Mouse (Mus musculus) right cerebral cortex, adult 18-20 months (tissue): ENCODE data around the gene Tmem117.

Experiments used
- DNase-seq: peaks from one replicate; pipeline ENCODE4 v3.0.0; 2022; ENCODE audit warnings: mixed read lengths

The Tmem117 gene

DNA sequence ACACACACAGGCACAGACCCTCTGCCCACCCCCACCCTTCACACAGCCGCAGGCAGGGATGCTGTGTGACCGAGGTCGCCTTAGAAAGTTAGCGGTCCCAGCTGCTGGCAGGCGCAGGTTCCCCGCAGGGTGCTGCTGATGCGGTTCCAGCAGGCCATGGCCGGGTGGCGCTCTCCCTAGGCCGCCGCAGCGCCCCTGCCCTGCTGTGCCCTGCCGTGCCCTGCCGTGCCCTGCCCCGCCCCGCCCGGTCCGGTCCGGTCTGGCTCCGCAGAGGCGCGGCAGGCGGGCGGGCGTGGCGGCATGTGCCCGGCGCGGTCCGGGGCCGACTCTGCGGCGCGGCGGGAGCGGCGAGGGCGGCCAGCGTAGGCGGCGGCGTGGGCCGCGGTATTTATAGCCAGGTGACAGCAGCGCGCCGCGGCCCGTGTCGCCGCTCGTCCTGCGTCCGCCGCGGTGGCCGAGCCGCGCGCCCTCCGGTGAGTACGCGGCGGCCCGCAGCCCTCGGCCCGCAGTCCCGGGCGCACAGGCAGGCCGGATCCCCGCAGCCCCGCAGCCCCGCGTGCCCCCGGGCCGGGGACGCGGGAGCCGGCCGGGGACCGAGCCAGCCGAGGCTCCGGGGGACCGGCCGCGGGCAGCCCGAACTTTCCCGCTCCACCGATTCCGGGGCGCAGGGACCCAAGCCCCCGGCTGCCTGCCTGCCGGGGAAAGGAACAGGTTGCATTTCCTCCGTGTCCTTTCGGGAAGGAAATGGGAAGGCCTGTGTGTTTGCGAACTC is at the start of gene Tmem117:
Tmem117 (plus strand) TSS at position 403 of the 772 bp plus-strand sequence.
- DNase-seq = no peak

GRCm38 (mm10) chr15:94582000-94582593 is 46.9 kb upstream of the Tmem117 start:
- no peak for DNase-seq

DNA sequence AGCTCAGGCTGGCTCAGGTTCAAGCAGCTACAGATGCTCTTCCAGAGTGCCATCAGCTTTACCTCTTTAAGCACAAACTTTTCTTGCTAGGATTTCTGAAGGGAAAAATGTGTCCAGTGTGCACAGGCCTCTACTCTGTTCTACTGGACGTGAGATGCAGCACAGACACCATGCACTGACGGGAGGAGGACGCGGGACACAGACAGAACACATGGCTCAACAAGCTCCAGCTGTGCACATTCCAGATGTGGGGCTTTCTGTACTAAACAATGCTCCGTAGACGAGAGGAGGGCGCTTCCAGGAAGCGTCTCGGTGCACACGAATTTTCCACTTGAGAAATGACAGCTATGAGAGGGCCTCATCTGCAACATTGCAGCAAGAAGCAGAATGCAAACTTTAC is 45.9 kb upstream of the Tmem117 start:
- DNase-seq = no peak

GRCm38 (mm10) chr15:94584738-94585137 is 44.3 kb upstream of the Tmem117 start:
- no peak for DNase-seq

DNA sequence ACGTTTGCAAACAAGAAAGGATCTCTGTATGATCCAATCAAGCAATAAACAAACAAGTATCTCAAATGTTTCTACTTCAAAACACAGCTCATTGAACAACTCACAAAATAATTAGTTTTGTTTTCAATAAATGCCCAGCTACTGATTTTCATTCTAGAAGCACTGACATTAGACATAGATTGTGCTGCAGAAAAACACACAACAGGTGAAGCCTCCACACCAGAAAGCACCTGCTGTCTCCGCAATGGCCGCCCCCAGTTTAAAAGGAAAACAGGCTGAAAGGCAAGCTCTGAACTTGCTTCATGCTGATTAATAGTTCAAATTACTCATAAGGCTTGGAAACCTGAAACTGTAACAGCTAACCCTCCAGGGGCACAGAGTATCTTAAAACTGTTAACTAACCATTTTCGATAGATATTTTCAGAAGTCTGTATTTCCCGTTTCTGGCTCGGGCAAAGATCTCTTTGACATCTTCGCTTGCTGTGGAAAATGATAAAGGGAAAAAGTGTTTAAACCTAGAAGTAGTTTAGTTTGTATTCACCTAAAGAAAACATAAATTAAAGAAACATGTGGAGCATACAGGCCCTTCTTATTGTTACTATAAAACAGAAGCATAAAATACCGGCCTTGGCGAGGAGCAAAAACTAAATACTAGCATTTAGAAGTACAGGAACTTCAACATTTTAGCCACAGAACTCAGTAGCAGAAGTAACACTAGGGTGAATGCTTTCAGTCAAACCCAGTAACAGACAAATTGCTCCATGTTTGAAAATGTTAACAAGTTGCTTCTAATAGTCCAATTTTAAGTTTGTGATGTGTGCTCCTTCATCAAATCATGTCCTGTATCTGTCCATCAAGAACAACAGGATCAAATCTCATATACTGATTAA is 41.0 kb upstream of the Tmem117 start:
- DNase-seq = no peak

DNA sequence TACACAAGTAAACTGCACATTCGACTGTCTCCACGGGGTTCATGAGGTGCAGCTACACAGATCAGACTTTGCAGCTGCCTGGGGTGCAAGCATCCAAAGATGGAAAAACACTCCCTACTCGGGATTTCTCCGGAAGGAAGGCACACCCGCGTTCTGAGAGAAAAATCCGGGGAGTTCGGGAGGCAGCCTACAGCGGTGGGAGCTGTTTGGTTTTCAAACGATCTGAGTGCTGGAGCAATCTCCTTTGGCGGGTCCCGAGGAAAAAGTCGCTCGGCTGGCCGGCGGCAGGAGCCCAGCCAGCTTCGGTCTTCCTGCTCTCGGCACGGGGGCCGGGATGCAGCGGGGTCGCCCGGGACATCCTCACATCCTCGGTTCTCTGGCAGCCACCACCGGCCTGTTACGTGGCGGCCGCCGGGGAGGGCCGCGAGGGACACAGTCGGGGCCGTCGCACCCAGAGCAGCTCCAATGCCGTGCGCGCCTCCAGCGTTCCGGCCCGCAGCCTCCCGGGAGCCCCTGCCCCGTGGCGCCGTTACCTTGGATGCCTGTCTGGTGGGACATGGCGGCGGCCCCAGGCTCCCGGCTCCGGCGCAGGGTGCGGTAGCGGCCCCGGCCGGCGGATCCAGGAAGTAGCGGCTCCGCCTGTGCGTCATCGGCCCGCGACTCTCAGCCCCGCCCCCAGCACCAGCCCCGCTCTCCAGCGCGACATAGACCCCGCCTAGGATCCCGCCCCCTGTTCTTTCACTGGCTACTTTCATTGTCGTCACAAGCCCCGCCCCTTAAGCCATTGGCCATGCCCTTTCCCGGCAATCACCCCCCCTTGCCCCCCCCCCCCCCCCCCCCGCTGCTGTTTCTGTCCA is 39.6 kb upstream of the Tmem117 start, which contains the start of gene Twf1:
Twf1 (minus strand) TSS at position 671 of the 857 bp plus-strand sequence.
- peak; percentile 98 for DNase-seq

- no peak for DNase-seq
These were observed 38.9 kb upstream of the Tmem117 start for GRCm38 (mm10) chr15:94590083-94590482.

GRCm38 (mm10) chr15:94591356-94591755 is 37.7 kb upstream of the Tmem117 start:
- DNase-seq = no peak

- DNase-seq = no peak
These were observed 35.4 kb upstream of the Tmem117 start for GRCm38 (mm10) chr15:94593586-94593985.

DNA sequence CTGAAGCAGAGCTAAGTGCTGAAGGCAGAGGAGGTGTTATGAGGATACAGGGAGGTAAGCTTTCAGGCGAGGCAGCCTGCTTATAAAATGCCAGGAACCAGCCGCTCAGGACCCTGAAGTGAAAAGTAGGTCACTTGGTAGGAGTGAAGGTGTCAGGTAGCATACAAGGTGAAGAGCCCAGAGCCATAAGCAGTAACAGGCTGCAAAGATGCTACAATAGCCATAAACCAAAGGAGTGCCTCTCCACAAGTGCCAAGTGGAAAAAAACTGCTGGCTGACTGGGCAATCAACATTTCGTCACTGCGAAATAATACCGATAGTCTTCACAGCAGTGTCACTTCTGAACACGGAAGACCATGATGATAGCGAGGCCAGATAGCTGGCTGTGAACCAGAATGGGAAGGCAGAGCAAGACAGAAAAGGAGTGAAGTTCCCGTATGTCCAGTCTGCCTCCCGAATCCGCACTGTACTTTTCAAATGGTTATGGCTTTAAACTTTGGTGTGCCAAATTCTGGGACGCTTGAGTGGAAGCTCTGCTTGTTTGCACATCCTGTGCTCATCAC is 28.8 kb upstream of the Tmem117 start:
- no peak for DNase-seq

DNA sequence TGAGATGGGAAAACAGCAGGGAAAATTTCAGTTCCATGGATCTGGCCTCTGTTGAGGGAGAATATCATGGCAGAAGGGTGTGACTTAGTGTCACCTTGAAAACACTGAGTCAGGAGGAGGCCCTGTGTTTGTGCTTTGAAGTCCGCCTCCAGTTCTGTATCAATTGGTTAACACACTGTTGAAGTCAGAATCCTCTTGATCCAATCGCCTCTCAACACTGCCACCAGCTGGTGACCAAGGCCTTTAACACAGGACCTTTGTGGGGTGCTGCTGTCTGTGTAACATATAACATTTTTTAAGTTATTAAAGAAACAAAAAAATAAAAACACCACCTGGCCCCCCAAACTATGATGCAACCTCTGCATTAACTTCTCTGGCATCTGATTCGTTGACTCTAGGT is 27.7 kb upstream of the Tmem117 start:
- DNase-seq = peak; percentile 51

DNA sequence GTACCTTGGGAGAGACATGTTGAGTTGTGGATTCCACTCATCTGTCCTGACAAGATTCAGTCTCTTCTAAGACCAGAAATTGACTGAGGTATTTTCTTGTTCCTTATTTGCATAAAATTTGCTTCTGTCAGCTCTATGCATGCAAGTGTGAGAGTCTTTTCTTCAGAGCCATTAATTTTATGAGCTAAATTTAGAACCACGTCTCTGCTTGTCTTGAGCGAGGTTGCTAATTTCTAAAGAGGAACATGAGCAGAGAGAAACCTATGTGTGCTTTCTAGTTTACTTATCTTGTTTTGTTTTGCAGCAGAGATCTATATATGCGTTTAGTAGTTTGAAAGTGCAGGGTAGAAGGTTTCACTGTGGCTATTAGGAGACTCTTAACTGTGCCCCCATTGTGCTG is 26.6 kb upstream of the Tmem117 start:
- DNase-seq = no peak

- DNase-seq = peak; percentile 71
These were observed 21.3 kb upstream of the Tmem117 start for GRCm38 (mm10) chr15:94607768-94608167.

DNA sequence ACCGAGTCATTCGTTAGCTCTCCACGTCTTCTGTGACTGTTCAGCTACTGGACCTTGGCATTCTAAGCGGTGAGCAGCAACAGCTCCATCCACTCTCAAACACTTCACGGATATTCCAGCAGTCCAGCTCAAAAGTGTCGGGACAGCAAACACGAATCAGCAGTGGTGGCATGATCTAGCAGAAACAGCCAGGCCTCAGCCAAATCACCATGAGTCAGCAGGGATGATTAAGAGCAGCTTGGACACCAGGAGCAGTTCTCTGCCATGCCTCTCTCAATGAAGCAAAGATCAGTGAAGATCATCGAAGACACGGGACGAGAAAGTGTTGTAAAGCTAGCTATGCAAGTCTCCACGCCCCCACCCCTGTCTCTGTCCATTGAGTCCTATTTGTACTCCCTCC is 13.0 kb upstream of the Tmem117 start:
- no peak for DNase-seq

GRCm38 (mm10) chr15:94620909-94621308 is 8.1 kb upstream of the Tmem117 start:
- no peak for DNase-seq

DNA sequence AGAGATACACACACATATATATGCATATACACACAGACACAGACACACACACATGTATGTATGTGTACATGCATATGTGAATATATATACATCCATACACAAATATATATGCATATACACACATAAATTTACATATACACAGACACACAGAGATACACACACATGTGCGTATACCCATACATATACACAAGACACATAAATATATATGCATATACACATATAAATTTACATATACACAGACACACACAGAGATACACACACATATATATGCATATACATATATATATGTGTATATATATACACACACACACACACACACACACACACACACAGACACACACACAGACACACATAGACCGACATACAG is 586 bp upstream of the Tmem117 start:
- DNase-seq = no peak

- no peak for DNase-seq
These were observed 1.5 kb downstream of the Tmem117 start for GRCm38 (mm10) chr15:94630553-94630952.

DNA sequence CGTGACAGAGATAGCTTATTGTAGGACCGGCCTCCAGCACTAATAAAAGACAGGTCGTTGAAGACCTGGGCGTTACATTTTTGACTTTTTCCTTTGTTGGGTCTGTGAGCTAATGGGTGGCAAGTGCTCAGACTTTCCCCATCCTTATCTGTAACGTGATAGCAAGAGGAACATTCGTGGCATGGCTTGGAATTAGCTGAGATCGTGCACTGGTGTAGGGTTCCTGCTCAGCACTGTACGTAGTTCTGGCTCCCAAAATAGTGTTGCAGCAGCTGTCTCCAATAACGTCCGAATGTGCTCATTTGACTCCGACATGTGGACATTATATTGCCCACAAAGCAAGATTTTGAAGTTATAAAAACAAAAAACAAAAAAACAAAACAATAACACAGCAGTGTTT is 5.5 kb downstream of the Tmem117 start:
- DNase-seq = no peak

GRCm38 (mm10) chr15:94638207-94638606 is 9.2 kb downstream of the Tmem117 start:
- DNase-seq = no peak

- DNase-seq = no peak
These were observed 10.1 kb downstream of the Tmem117 start for GRCm38 (mm10) chr15:94639126-94639525.

DNA sequence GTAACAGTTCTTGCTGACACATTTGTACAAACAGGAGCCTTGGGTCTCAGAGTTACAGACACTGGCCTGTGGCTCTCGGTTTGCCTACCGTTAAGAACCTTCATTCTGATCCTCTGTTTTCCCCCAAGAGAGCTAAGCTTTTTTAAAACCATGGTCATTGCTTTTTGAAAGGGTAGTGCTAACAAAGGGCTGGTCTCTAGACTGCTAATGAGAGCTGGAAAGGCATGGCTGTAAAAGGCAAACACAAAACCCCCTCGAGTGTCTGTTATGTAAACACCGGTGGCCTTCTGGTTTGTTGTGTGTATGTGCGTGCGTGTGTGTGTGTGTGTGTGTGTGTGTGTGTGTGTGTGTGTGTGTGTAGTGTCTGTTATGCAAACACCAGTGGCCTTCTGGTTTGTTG is 17.0 kb downstream of the Tmem117 start:
- DNase-seq = no peak

DNA sequence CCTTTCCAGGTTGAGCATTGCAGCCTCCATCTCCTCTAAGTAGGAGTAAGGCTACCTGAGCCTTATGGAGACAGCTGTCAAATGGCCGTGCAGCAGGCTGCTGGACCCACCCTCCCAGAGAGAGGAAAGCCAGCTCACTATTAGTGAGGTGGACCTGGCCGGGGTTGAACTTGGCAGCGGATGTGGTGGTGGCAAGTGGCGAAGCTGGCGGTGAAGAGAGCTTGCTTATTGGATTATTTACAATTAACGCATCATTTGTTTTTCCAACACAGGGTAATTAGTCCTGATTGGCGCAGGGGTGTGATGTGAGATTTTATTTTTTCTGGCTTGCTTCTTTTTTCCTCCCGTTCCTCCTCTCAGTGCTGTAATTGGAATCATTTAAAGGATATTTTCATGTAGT is 19.4 kb downstream of the Tmem117 start:
- no peak for DNase-seq
